Mouse (Mus musculus) forebrain, postnatal 0 days (tissue): Measurements from ENCODE around the gene 4930433I11Rik. TPM values are rescaled to one million over a fixed set of nuclear protein-coding genes. Genes with fewer than 3 reads are reported as not detected.
"Not testable (repeated sequence)": the region's sequence is repeated elsewhere in the genome, so short reads cannot be mapped to it uniquely, and the experiment has no call there.

Source experiments
- ATAC-seq: fragments of 200-750 bp; cut with Nextera tagmentation; 2 replicates; pipeline ENCODE4 v1.8.0; 2017; ENCODE audit warnings: mild to moderate bottlenecking, moderate library complexity
- DNase-seq: peaks from one replicate; pipeline ENCODE4 v3.0.0-alpha.2; 2015
- H3K27ac ChIP-seq: fragments of 300-500 bp; sonication (generic); 2 replicates; pipeline ENCODE4 v1.5.1; 2014; ENCODE audit warnings: low read depth, mild to moderate bottlenecking, antibody characterized with exemption, low read length, moderate library complexity, mixed read lengths
- H3K27me3 ChIP-seq: fragments of 300-500 bp; sonication (generic); 2 replicates; pipeline ENCODE4 v1.6.1; 2014; ENCODE audit warnings: mild to moderate bottlenecking, low read length, mixed read lengths; ENCODE audit not compliant: insufficient read depth
- H3K36me3 ChIP-seq: fragments of 300-500 bp; sonication (generic); 2 replicates; pipeline ENCODE4 v1.6.1; 2014; ENCODE audit warnings: mild to moderate bottlenecking, moderate library complexity; ENCODE audit not compliant: insufficient read depth
- H3K4me1 ChIP-seq: fragments of 300-500 bp; sonication (generic); 2 replicates; pipeline ENCODE4 v1.6.1; 2014; ENCODE audit warnings: antibody characterized with exemption; ENCODE audit not compliant: insufficient read depth
- H3K4me2 ChIP-seq: fragments of 300-500 bp; sonication (generic); 2 replicates; pipeline ENCODE4 v1.6.1; 2014; ENCODE audit warnings: low read depth, mild to moderate bottlenecking, moderate library complexity
- H3K4me3 ChIP-seq: fragments of 300-500 bp; sonication (generic); 2 replicates; pipeline ENCODE4 v1.5.1; 2014; ENCODE audit warnings: low read depth, low read length, mixed read lengths
- H3K9ac ChIP-seq: fragments of 300-500 bp; sonication (generic); 2 replicates; pipeline ENCODE4 v1.6.1; 2014; ENCODE audit warnings: mild to moderate bottlenecking
- H3K9me3 ChIP-seq: fragments of 300-500 bp; sonication (generic); 2 replicates; pipeline ENCODE4 v1.6.1; 2016; ENCODE audit warnings: low read length
- CTCF ChIP-seq: sonication (generic); IDR thresholded peaks from 2 replicates; pipeline ENCODE4 v1.5.1; 2016; ENCODE audit warnings: antibody characterized with exemption, control low read depth, low read depth
- WGBS: fragments of 180-500 bp; shearing (Covaris S2); extraction: QIAGEN DNeasy Blood & Tissue Kit; methylation state at CpG from one replicate; pipeline ENCODE4 v1.1.7; 2014; 5-methylcytosine and 5-hydroxymethylcytosine counted together
- polyA plus RNA-seq: library from polyadenylated mRNA; unstranded; fragments of >200 nt; fragmentation: Nextera tagmentation; extraction: Ambion mirVana; gene quantifications from 2 replicates; pipeline ENCODE4 v1.2.1, GENCODE M21; 2015
- total RNA-seq: library from RNA; depleted of rRNA; stranded (reverse); fragments of >200 nt; gene quantifications from 2 replicates; pipeline ENCODE4 v1.2.3, GENCODE M21; 2014; rRNA removed

4930433I11Rik gene
- total RNA-seq (not detected in 2 replicates), polyA plus RNA-seq (not detected in 2 replicates)

DNA sequence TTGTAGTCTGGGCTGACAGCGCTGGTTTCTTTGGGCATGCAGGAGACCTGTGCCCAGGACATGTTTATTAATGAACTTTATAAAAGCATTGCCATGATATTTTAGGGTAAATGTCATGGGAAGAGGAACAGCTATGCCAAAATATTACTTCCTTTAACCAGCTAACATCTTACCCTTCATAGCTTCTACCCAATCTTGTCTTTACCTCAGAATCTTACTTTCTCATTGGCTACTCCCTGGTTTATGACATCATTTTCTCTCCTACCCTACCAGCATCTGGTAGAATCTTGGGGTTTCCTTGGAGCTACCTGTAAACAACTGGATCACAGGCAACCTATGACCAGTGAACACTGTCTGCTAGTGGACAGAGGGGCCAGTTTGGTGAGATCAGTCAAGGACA is at the start of gene 4930433I11Rik:
TSS of gene 4930433I11Rik (plus strand) at position 301 of the 400 bp plus-strand sequence.
- no peak for TF ChIP-seq CTCF
- ATAC-seq, result no peak
- Histone ChIP-seq H3K27ac (no peak within 1 kb of the TSS), H3K9ac (no peak within 1 kb of the TSS), H3K36me3 (no peaks in the 10 kb centered on the region), H3K4me2 (no peak within 1 kb of the TSS), H3K4me3 (no peak within 1 kb of the TSS), H3K9me3 (no peaks in the 10 kb centered on the region), H3K27me3 (no peaks in the 10 kb centered on the region), H3K4me1 (no peaks in the 10 kb centered on the region)
- no peak for DNase-seq
- 82% methylated on average over 1 of the region's 1 CpGs for WGBS

DNA sequence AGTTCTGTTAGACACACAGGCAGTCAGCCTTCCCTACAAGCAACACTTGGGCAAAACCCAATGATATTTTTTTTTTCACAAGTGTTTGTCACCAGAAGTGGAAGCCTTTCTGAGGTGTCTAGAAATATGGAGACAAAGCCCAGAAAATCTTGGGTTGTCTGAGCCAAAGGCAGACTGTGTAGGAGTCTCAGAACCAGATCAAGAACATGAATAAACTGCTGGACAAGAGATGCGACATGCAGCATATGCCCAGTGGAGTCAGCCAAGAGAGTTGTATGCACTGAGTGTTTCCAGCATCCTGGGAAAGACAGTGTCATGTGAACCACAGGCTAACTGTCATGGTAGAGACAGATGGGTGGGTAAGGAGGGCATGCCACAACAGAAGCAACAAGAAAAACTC is 48.0 kb upstream of the 4930433I11Rik start:
- Histone ChIP-seq H3K27me3 (no peaks in the 10 kb centered on the region), H3K4me3 (no peak overlapping the region), H3K9me3 (no peaks in the 10 kb centered on the region), H3K36me3 (no peaks in the 10 kb centered on the region), H3K4me1 (no peaks in the 10 kb centered on the region), H3K27ac (no peak overlapping the region), H3K4me2 (no peak overlapping the region), H3K9ac (no peak overlapping the region)
- ATAC-seq (peak; percentile 92), DNase-seq (peak; percentile 46)
- no peak for TF ChIP-seq CTCF
- WGBS, result 77% methylated on average over 1 of the region's 1 CpGs

DNA sequence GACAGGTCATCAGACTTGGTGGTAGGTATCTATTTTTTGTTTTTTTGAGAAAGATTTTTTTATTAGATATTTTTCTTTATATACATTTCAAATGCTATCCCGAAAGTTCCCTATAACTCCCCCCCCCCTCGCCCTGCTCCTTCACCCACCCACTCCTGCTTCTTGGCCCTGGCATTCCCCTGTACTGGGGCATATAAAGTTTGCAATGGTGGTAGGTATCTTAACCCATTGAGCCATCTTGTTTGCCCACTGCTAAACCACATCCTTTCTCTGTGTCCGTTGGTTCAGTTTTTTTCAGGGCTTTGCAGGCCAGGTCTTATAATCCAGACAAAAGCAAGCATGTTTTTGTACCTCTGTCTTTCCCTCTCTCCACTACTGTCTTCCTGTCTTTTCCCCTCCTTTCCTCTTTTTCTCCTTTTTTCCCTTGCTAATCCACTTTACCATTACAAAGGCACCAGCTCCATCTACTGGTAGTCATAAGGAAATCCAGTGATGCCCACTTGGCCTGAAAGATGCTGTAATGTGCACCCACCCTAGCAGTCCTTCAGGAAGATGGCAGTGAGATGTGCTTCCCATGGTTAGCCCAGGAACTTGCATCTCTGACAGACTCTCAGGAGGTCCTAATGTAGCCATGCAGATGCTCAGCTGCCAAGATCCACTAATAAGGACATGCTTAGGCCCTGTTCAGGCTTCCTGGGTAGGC is 45.0 kb upstream of the 4930433I11Rik start:
- DNase-seq (peak; percentile 81), ATAC-seq (peak; percentile 40)
- peak; percentile 93 for TF ChIP-seq CTCF
- Histone ChIP-seq H3K9ac (no peak overlapping the region), H3K27me3 (no peaks in the 10 kb centered on the region), H3K36me3 (no peaks in the 10 kb centered on the region), H3K27ac (no peak overlapping the region), H3K9me3 (no peaks in the 10 kb centered on the region), H3K4me1 (no peaks in the 10 kb centered on the region), H3K4me2 (no peak overlapping the region), H3K4me3 (no peak overlapping the region)
- 52% methylated on average over 3 of the region's 3 CpGs for WGBS

DNA sequence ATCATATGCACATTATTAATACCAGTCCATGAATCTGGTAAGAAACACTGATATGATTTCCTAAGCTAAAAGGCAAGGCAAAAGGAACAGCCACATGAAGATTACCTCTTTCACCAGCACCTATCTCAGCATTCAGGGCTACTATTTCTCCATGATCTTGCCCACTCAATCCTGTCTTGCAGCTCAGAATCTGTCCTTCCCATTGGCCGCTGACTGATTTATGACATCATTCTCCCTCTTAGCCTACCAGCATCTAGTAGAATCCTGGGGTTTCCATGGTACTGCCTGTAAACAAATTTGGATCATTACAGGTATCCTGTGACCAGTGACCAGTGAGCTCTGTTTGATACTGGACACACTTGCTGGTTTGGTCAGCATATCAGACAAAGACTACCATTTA is 45.1 kb downstream of the 4930433I11Rik start, which contains the start of gene Gm4884:
TSS of gene Gm4884 (plus strand) at position 301 of the 400 bp plus-strand sequence.
- ATAC-seq, DNase-seq, H3K27ac ChIP-seq, H3K9me3 ChIP-seq, H3K4me3 ChIP-seq, H3K36me3 ChIP-seq, H3K27me3 ChIP-seq, H3K4me2 ChIP-seq, H3K4me1 ChIP-seq, H3K9ac ChIP-seq: not testable (repeated sequence)
- WGBS, result 100% methylated on average over 1 of the region's 1 CpGs

DNA sequence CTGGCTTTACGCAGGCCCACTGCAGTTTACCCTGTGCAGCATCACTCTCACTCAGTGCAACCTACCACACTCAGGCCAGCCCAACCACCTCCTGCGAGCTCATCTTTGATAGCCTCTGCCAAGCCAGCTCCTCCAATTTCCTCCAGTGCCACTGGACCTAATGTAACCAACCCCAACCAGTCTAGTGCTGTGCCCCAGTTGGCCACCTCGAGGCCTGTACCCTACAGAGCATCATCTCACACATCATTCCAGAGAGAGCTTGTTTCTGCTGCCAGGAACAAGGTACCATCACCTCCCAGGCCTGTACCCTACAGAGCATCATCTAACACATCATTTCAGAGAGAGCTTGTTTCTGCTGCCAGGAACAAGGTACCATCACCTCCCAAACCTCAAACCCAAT is 56.7 kb downstream of the 4930433I11Rik start:
- not testable (repeated sequence) for ATAC-seq, H3K27ac ChIP-seq, H3K4me2 ChIP-seq, H3K9ac ChIP-seq, H3K4me3 ChIP-seq, H3K9me3 ChIP-seq, H3K36me3 ChIP-seq, H3K4me1 ChIP-seq, H3K27me3 ChIP-seq, DNase-seq
- 57% methylated on average over 3 of the region's 3 CpGs for WGBS

Other genes starting within 250 kb of the 4930433I11Rik start
- gene Vstm2b, start 89.2 kb upstream of the 4930433I11Rik start, total RNA-seq, result 55.4 and 64.6 TPM in 2 replicates
- 27.2 and 31.8 TPM in 2 replicates for gene Vstm2b, start 89.2 kb upstream of the 4930433I11Rik start, polyA plus RNA-seq
- gene Gm4884, start 45.2 kb downstream of the 4930433I11Rik start, total RNA-seq, result not detected in 2 replicates
- gene Gm4884, start 45.2 kb downstream of the 4930433I11Rik start, polyA plus RNA-seq, result not detected in 2 replicates
- not detected in 2 replicates for gene Gm5592, start 166.3 kb downstream of the 4930433I11Rik start, total RNA-seq
- not detected in 2 replicates for gene Gm5592, start 166.3 kb downstream of the 4930433I11Rik start, polyA plus RNA-seq